Mouse (Mus musculus): ENCODE results near the gene Pou5f1.

DNA sequence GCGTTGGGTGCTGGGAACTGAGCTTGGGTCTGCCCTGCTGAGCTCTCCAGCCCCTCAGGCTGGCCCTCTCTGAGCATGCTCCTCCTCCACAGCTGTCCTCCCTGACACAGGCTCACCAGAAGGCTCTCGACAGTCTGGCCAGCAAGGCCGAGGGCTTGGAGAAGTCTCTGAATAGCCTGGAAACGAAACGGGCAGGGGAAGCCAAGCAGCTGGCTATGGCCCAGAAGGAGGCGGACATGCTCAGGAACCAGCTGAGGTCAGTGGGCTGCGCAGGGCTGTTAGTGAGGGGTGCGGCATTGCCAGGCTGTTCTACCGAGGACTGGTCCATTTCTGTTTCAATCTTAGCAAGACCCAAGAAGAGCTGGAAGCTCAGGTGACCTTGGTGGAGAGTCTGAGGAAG is 18.5 kb downstream of the Pou5f1 start:
- TF ChIP-seq GATA1 (IDR thresholded peaks at IDR 0.05; ENCODE audit: borderline replicate concordance, low read length), result no peak
- TF ChIP-seq FLI1 (IDR thresholded peaks at IDR 0.05; ENCODE audit: low read length), result no peak

All from megakaryocyte, embryonic 14.5 days (primary cell).